Mouse (Mus musculus): ENCODE results near the gene Cd8b1. TPM values are rescaled to one million over a fixed set of nuclear protein-coding genes. Genes with fewer than 3 reads are reported as not detected.

Cd8b1 gene
- polyA plus RNA-seq, 1 experiment from 2014 or later = 0.12 TPM

DNA sequence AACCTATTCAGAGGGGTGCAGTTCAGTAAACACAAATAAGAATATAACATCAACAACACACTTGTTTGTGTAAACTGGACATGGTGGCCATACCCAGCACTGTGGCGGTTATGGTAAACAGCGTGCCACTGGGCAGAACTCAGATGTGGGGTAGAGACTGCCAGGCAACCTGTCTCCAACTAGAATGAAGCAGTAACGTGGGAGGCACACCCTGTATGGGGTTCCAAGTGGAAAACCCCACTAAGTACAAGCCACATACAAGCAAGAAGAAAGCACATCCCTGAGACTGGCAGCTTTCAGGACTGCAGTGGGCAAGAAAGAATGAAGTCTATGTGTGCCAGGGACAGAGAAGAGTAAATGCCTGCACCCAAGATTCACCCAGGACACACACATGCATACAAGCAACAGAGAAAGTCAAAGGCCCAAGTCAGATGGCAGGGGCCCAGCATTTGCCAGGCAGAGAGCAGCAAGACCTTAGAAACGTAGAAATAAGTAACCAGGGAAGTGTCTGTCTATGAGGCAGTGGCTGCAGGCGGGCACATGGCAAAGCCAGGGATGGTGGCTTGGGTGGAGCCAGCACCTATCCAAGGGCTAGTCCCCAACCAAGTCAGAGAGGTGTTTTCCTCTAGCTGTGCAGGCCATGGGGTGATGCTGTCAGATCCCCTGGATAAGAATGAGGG lies 49.6 kb downstream of the Cd8b1 start:
- Histone ChIP-seq H3K9ac (ENCODE audit: low read depth, low read length) (no peak overlapping the region), H3K4me2 (ENCODE audit: low read length) (no peak overlapping the region), H3K27ac (no peak overlapping the region), H3K4me3 (replicated peaks; ENCODE audit: low read depth, low read length) (no peak overlapping the region), H3K36me3 (ENCODE audit: insufficient read depth, low read length) (no peaks in the 10 kb centered on the region), H3K27me3 (ENCODE audit: insufficient read depth, low read length) (no peaks in the 10 kb centered on the region), H3K4me1 (replicated peaks; ENCODE audit: insufficient read depth, low read length) (no peaks in the 10 kb centered on the region), H3K9me3 (replicated peaks; ENCODE audit: low read length) (no peaks in the 10 kb centered on the region)
- ATAC-seq (replicated peaks; ENCODE audit: low FRiP score, low read depth) (no peak), DNase-seq (ENCODE audit: low spot score) (no peak)
- 87% methylated on average over 5 of the region's 5 CpGs for WGBS
- no peak for TF ChIP-seq CTCF (IDR thresholded peaks at IDR 0.05; ENCODE audit: low read depth)

DNA sequence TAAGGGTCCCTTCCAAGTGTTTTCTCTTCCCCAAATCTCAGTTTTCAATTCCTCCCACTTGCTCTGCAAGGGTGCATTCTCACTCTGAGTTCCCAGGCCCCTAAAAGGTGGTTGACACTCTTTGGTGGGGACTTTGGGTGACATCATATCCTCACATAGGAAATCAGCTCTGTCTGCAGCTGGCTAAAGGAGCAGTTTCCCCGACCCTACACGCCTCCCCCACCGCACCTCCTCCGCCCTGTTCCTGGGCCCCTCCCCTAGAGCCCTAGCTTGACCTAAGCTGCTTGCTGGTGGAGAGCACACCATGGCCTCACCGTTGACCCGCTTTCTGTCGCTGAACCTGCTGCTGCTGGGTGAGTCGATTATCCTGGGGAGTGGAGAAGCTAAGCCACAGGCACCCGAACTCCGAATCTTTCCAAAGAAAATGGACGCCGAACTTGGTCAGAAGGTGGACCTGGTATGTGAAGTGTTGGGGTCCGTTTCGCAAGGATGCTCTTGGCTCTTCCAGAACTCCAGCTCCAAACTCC lies 50.7 kb downstream of the Cd8b1 start, which contains the start of gene Cd8a:
Gene Cd8a, plus strand, starts transcription at position 179 of the 527 bp plus-strand sequence.
- Histone ChIP-seq H3K27ac (no peak within 1 kb of the TSS), H3K9me3 (replicated peaks; ENCODE audit: low read length) (no peaks in the 10 kb centered on the region), H3K36me3 (ENCODE audit: insufficient read depth, low read length) (no peaks in the 10 kb centered on the region), H3K9ac (ENCODE audit: low read depth, low read length) (no peak within 1 kb of the TSS), H3K4me2 (ENCODE audit: low read length) (no peak within 1 kb of the TSS), H3K4me1 (replicated peaks; ENCODE audit: insufficient read depth, low read length) (no peaks in the 10 kb centered on the region), H3K4me3 (replicated peaks; ENCODE audit: low read depth, low read length) (no peak within 1 kb of the TSS), H3K27me3 (ENCODE audit: insufficient read depth, low read length) (no peaks in the 10 kb centered on the region)
- TF ChIP-seq CTCF (IDR thresholded peaks at IDR 0.05; ENCODE audit: low read depth) = no peak
- ATAC-seq (replicated peaks; ENCODE audit: low FRiP score, low read depth) (0 out of 2 replicates have a peak, but pooled peaks have one; percentile 40), DNase-seq (ENCODE audit: low spot score) (no peak)
- WGBS = 66% methylated on average over 14 of the region's 14 CpGs

- DNase-seq (ENCODE audit: low spot score) (no peak), ATAC-seq (replicated peaks; ENCODE audit: low FRiP score, low read depth) (no peak)
- Histone ChIP-seq H3K27me3 (ENCODE audit: insufficient read depth, low read length) (no peaks in the 10 kb centered on the region), H3K4me3 (replicated peaks; ENCODE audit: low read depth, low read length) (no peak overlapping the region), H3K9me3 (replicated peaks; ENCODE audit: low read length) (no peaks in the 10 kb centered on the region), H3K9ac (ENCODE audit: low read depth, low read length) (no peak overlapping the region), H3K4me1 (replicated peaks; ENCODE audit: insufficient read depth, low read length) (no peaks in the 10 kb centered on the region), H3K4me2 (ENCODE audit: low read length) (no peak overlapping the region), H3K36me3 (ENCODE audit: insufficient read depth, low read length) (no peaks in the 10 kb centered on the region), H3K27ac (no peak overlapping the region)
- WGBS = 90% methylated on average over 19 of the region's 19 CpGs
- no peak for TF ChIP-seq CTCF (IDR thresholded peaks at IDR 0.05; ENCODE audit: low read depth)
These were observed 51.8 kb downstream of the Cd8b1 start for GRCm38 (mm10) chr6:71374311-71374829.

GRCm38 (mm10) chr6:71374921-71375320 lies 52.3 kb downstream of the Cd8b1 start:
- Histone ChIP-seq H3K36me3 (ENCODE audit: insufficient read depth, low read length) (no peaks in the 10 kb centered on the region), H3K9ac (ENCODE audit: low read depth, low read length) (no peak overlapping the region), H3K4me1 (replicated peaks; ENCODE audit: insufficient read depth, low read length) (no peaks in the 10 kb centered on the region), H3K9me3 (replicated peaks; ENCODE audit: low read length) (no peaks in the 10 kb centered on the region), H3K4me2 (ENCODE audit: low read length) (no peak overlapping the region), H3K4me3 (replicated peaks; ENCODE audit: low read depth, low read length) (no peak overlapping the region), H3K27me3 (ENCODE audit: insufficient read depth, low read length) (no peaks in the 10 kb centered on the region), H3K27ac (no peak overlapping the region)
- 79% methylated on average over 2 of the region's 2 CpGs for WGBS
- ATAC-seq (replicated peaks; ENCODE audit: low FRiP score, low read depth) (no peak), DNase-seq (ENCODE audit: low spot score) (no peak)
- TF ChIP-seq CTCF (IDR thresholded peaks at IDR 0.05; ENCODE audit: low read depth) = no peak

- no peak overlapping the region for H3K27ac ChIP-seq
- no peak overlapping the region for H3K4me3 ChIP-seq (replicated peaks; ENCODE audit: low read depth, low read length)
- H3K9ac ChIP-seq (ENCODE audit: low read depth, low read length) = no peak overlapping the region
- DNase-seq (ENCODE audit: low spot score) (no peak), ATAC-seq (replicated peaks; ENCODE audit: low FRiP score, low read depth) (no peak)
- no peak overlapping the region for H3K4me2 ChIP-seq (ENCODE audit: low read length)
- TF ChIP-seq CTCF (IDR thresholded peaks at IDR 0.05; ENCODE audit: low read depth) = no peak
- no peaks in the 10 kb centered on the region for H3K36me3 ChIP-seq (ENCODE audit: insufficient read depth, low read length)
- no peaks in the 10 kb centered on the region for H3K4me1 ChIP-seq (replicated peaks; ENCODE audit: insufficient read depth, low read length)
- H3K27me3 ChIP-seq (ENCODE audit: insufficient read depth, low read length) = no peaks in the 10 kb centered on the region
- H3K9me3 ChIP-seq (replicated peaks; ENCODE audit: low read length) = no peaks in the 10 kb centered on the region
- WGBS = 97% methylated on average over 13 of the region's 13 CpGs
These were observed 54.1 kb downstream of the Cd8b1 start for GRCm38 (mm10) chr6:71376711-71377110.

DNA sequence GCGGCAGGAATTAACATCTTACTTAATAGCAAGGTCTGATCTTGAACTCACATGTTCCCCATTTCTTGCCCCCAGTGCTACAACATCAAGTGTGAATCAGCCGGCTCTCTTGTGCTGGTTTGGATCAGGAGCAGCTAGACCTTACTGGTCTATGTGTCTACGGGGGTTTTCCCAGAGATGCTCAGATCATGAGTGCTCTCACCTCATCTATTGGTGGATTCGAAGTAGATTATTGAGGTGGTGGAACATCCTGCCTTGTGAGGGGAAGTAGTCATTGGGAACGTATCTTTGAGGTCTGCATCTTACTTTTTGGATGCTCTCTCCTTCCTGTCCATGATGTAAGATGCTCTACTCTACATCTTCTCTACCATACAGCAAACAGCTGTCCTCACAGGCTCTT lies 59.1 kb downstream of the Cd8b1 start:
- H3K9me3 ChIP-seq (replicated peaks; ENCODE audit: low read length) = no peaks in the 10 kb centered on the region
- no peak overlapping the region for H3K27ac ChIP-seq
- TF ChIP-seq CTCF (IDR thresholded peaks at IDR 0.05; ENCODE audit: low read depth) = no peak
- no peak overlapping the region for H3K4me3 ChIP-seq (replicated peaks; ENCODE audit: low read depth, low read length)
- no peaks in the 10 kb centered on the region for H3K4me1 ChIP-seq (replicated peaks; ENCODE audit: insufficient read depth, low read length)
- no peak for DNase-seq (ENCODE audit: low spot score)
- H3K36me3 ChIP-seq (ENCODE audit: insufficient read depth, low read length) = no peaks in the 10 kb centered on the region
- H3K27me3 ChIP-seq (ENCODE audit: insufficient read depth, low read length) = no peaks in the 10 kb centered on the region
- no peak overlapping the region for H3K9ac ChIP-seq (ENCODE audit: low read depth, low read length)
- no peak for ATAC-seq (replicated peaks; ENCODE audit: low FRiP score, low read depth)
- WGBS = 93% methylated on average over 5 of the region's 5 CpGs
- H3K4me2 ChIP-seq (ENCODE audit: low read length) = no peak overlapping the region

Other genes with a start within 250 kb of the Cd8b1 start
- 99.3 and 110 TPM in 2 replicates for gene Thnsl2, start 178.3 kb upstream of the Cd8b1 start, polyA plus RNA-seq (2015; fragmentation: Nextera tagmentation; extraction: Ambion mirVana)
- gene Fabp1, start 123.0 kb upstream of the Cd8b1 start, polyA plus RNA-seq (2015; fragmentation: Nextera tagmentation; extraction: Ambion mirVana) = 2.4 and 2.9 TPM in 2 replicates
- 90.7 and 93.1 TPM in 2 replicates for gene Krcc1, start 51.1 kb upstream of the Cd8b1 start, polyA plus RNA-seq (2015; fragmentation: Nextera tagmentation; extraction: Ambion mirVana)
- gene Smyd1, start 555 bp upstream of the Cd8b1 start, polyA plus RNA-seq (2015; fragmentation: Nextera tagmentation; extraction: Ambion mirVana) = 0.12 and 0.36 TPM in 2 replicates
- gene Cd8a, start 50.6 kb downstream of the Cd8b1 start, polyA plus RNA-seq (2015; fragmentation: Nextera tagmentation; extraction: Ambion mirVana) = 1.4 and 1.6 TPM in 2 replicates
- gene Rmnd5a, start 117.8 kb downstream of the Cd8b1 start, polyA plus RNA-seq (2015; fragmentation: Nextera tagmentation; extraction: Ambion mirVana) = 14.7 and 15.4 TPM in 2 replicates
- gene Rnf103, start 171.1 kb downstream of the Cd8b1 start, polyA plus RNA-seq (2015; fragmentation: Nextera tagmentation; extraction: Ambion mirVana) = 19.9 and 22.2 TPM in 2 replicates
- 81.4 and 83.1 TPM in 2 replicates for gene Chmp3, start 221.0 kb downstream of the Cd8b1 start, polyA plus RNA-seq (2015; fragmentation: Nextera tagmentation; extraction: Ambion mirVana)